Mouse (Mus musculus) C3H10T1/2 (cell line): ENCODE results near the gene Tiam1. TPM values are rescaled to one million over a fixed set of nuclear protein-coding genes. Genes with fewer than 3 reads are reported as not detected.

Source experiments
- polyA plus RNA-seq, 2 experiments: library from polyadenylated mRNA; unstranded; fragments of >200 nt; fragmentation: generic; extraction: Trizol; gene quantifications; one replicate each; pipeline ENCODE4 v1.2.1; 2012; ENCODE audit warnings: missing spikeins in 2 of 2

Tiam1 gene
- polyA plus RNA-seq: 1 to 10 TPM in 1 of 2 experiments, under 1 TPM in 1; 0.41 to 1.4 TPM

DNA sequence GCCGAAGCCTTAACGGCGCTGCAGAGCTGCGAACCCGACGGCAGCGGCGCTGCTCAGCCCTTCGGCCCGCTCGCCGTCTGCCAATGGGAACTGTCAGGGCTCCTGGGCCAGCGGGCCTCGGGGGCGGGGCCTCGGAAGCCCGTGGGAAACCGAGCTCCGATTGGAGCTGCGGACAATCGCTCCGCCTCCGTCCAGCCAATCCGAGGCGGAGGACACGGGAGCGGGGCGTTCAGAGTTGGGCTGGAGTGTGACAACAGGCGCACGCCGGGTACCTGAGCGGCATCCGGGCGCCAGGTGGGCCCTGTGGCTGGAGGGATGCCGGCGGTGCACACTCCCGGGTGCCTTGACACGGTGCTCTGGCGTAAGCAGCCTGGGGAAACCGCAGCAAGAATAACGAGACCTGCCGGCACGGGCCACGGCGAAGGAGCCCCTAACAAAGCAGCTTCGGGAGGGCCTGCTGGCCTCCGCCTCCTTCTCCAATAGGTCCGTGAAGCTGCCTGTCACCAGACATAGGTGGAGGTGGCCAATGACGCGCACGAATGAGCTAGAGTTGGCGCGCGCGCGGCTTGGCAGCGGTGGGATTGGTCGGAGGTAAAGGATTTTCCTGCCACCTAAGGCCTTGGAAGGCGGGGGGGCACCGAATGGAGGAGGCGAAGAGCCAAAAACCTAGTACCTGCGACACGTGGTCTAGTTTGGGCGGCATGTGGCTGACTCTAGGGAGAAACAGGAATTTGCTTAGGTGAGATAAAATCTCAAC lies at the start of gene Tiam1:
Tiam1 (minus strand) TSS at position 10 of the 757 bp plus-strand sequence.

Other genes with a start within 250 kb of the Tiam1 start
- 1,000 to 10,000 TPM; 1,575 to 1,590 TPM for gene Sod1, start 77.0 kb upstream of the Tiam1 start, polyA plus RNA-seq
- gene Scaf4, start 140.7 kb upstream of the Tiam1 start, polyA plus RNA-seq: 10 to 100 TPM in 1 of 2 experiments, 1 to 10 TPM in 1; 2.3 to 11.5 TPM
- under 1 TPM; 0.01 to 0.11 TPM for gene Hunk, start 242.2 kb upstream of the Tiam1 start, polyA plus RNA-seq